Mouse (Mus musculus): ENCODE data around the gene Clasp2. TPM values are rescaled to one million over a fixed set of nuclear protein-coding genes. Genes with fewer than 3 reads are reported as not detected.
"Not testable (repeated sequence)": the region's sequence is repeated elsewhere in the genome, so short reads cannot be mapped to it uniquely, and the experiment has no call there.

The Clasp2 gene
- polyA plus RNA-seq, 2 experiments: 18.7 to 21.4 TPM

- Histone ChIP-seq H3K9me3 (ENCODE audit: control insufficient read depth, low read length) (no peaks in the 10 kb centered on the region), H3K36me3 (ENCODE audit: control insufficient read depth, insufficient read depth, low read length) (no peaks in the 10 kb centered on the region), H3K27ac (replicated peaks; ENCODE audit: low read depth, low read length) (0 out of 2 replicates have a peak overlapping the region, but pooled peaks have one; percentile 89)
These were observed 32.7 kb upstream of the Clasp2 start for GRCm38 (mm10) chr9:113708361-113709280.

DNA sequence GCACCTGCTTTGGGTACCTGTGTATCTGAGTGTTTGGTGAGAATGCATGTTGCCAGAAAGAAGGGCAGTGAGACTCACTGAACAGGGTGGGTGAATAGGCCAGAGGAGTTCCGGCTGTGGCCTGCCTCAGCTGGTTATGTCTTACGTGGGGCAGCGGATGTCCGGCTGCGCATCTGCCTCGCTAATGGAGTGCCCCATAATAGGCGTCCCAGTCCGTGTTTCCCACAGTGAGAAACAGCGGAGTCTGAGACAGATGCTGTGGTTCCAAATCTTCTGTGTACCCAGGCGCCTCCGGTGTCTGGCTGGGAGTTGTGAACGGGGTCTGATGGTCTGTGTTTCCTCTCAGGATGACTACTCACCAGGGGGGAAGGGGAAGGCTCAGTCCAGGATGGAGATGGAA lies 30.4 kb upstream of the Clasp2 start:
- Histone ChIP-seq H3K27ac (replicated peaks; ENCODE audit: low read depth, low read length) (no peak overlapping the region), H3K27me3 (ENCODE audit: control insufficient read depth, insufficient read depth, low read length) (no peaks in the 10 kb centered on the region), H3K9me3 (ENCODE audit: control insufficient read depth, low read length) (no peaks in the 10 kb centered on the region), H3K4me1 (ENCODE audit: control insufficient read depth, insufficient read depth, low read length) (peaks cover 13% of the 10 kb centered on the region), H3K4me3 (replicated peaks; ENCODE audit: low read length) (no peak overlapping the region), H3K36me3 (ENCODE audit: control insufficient read depth, insufficient read depth, low read length) (no peaks in the 10 kb centered on the region), H3K4me2 (replicated peaks; ENCODE audit: low read depth, low read length, severe bottlenecking) (no peak overlapping the region), H3K9ac (ENCODE audit: low read depth, low read length, severe bottlenecking) (no peak overlapping the region)
- TF ChIP-seq POLR2A (IDR thresholded peaks at IDR 0.05; ENCODE audit: borderline replicate concordance, extremely low read depth, insufficient read depth, insufficient read length): no peak
- no peak for DNase-seq (ENCODE audit: low spot score)
- ATAC-seq (ENCODE audit: low FRiP score, low read depth): no peak
- WGBS: 82% methylated on average over 12 of the region's 12 CpGs

More at GRCm38 (mm10) chr9:113708361-113709280, 32.7 kb upstream of the Clasp2 start:
- Histone ChIP-seq H3K4me3 (replicated peaks; ENCODE audit: low read length) (peak overlapping the region; percentile 97), H3K4me2 (replicated peaks; ENCODE audit: low read depth, low read length, severe bottlenecking) (peak overlapping the region; percentile 57), H3K27me3 (ENCODE audit: control insufficient read depth, insufficient read depth, low read length) (no peaks in the 10 kb centered on the region), H3K4me1 (ENCODE audit: control insufficient read depth, insufficient read depth, low read length) (peaks cover 18% of the 10 kb centered on the region), H3K9ac (ENCODE audit: low read depth, low read length, severe bottlenecking) (peak overlapping the region; percentile 96)
- TF ChIP-seq POLR2A (IDR thresholded peaks at IDR 0.05; ENCODE audit: borderline replicate concordance, extremely low read depth, insufficient read depth, insufficient read length): no peak
- no peak for DNase-seq (ENCODE audit: low spot score)
- WGBS: 55% methylated on average over 19 of the region's 19 CpGs
- ATAC-seq (ENCODE audit: low FRiP score, low read depth): no peak; the same call in 1 of the 2 replicates

DNA sequence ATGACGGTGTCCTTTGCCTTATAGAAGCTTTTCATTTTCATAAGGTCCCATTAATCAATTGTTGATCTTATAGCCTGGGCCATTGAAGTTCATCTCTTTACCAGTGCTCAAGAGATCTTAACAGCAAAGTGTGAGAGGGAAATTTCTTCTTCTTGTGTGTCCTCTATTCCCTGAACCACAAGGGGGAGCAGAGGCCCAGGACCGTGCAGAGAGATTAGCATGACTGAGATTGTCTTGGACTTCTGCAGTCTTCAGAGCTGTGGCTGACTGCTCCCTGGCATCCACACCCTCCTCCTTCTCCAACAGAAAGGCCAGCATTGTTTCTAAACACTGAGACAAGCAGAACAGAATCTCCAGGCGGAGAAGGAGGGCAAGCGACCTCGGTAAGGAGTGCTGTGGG lies 22.2 kb upstream of the Clasp2 start:
- no peak for TF ChIP-seq POLR2A (IDR thresholded peaks at IDR 0.05; ENCODE audit: borderline replicate concordance, extremely low read depth, insufficient read depth, insufficient read length)
- DNase-seq (ENCODE audit: low spot score) (no peak), ATAC-seq (ENCODE audit: low FRiP score, low read depth) (no peak)

DNA sequence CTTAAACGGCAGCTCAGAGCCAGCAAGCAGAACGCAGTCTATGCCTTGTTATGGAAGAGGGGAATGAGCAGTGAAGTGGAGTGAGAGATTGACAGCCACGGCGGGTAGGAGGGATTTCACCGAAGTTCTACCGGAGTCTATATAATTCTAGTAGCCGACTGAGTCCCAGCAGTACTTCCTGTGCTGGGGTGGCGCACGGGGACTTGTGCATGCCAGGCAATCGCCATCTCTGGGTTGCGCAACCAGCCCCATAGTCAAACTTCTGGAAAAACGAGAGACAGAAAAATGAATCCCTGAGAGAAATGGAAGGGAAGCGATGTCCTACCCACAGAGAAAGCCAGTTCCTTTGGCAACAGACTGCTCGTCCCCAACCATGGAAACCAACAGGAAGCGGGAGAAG lies 16.6 kb upstream of the Clasp2 start:
- Histone ChIP-seq H3K36me3 (ENCODE audit: control insufficient read depth, insufficient read depth, low read length) (no peaks in the 10 kb centered on the region), H3K27me3 (ENCODE audit: control insufficient read depth, insufficient read depth, low read length) (no peaks in the 10 kb centered on the region), H3K4me3 (replicated peaks; ENCODE audit: low read length) (no peak overlapping the region), H3K4me2 (replicated peaks; ENCODE audit: low read depth, low read length, severe bottlenecking) (no peak overlapping the region), H3K9me3 (ENCODE audit: control insufficient read depth, low read length) (no peaks in the 10 kb centered on the region), H3K4me1 (ENCODE audit: control insufficient read depth, insufficient read depth, low read length) (no peaks in the 10 kb centered on the region), H3K9ac (ENCODE audit: low read depth, low read length, severe bottlenecking) (no peak overlapping the region), H3K27ac (replicated peaks; ENCODE audit: low read depth, low read length) (no peak overlapping the region)
- ATAC-seq (ENCODE audit: low FRiP score, low read depth) (no peak), DNase-seq (ENCODE audit: low spot score) (no peak)
- 83% methylated on average over 15 of the region's 15 CpGs for WGBS
- TF ChIP-seq POLR2A (IDR thresholded peaks at IDR 0.05; ENCODE audit: borderline replicate concordance, extremely low read depth, insufficient read depth, insufficient read length): no peak

More for the DNA sequence above, 22.2 kb upstream of the Clasp2 start:
- no peak overlapping the region for H3K4me3 ChIP-seq (replicated peaks; ENCODE audit: low read length)
- WGBS: 43% methylated on average over 5 of the region's 5 CpGs
- no peak overlapping the region for H3K27ac ChIP-seq (replicated peaks; ENCODE audit: low read depth, low read length)
- no peak overlapping the region for H3K4me2 ChIP-seq (replicated peaks; ENCODE audit: low read depth, low read length, severe bottlenecking)
- H3K4me1 ChIP-seq (ENCODE audit: control insufficient read depth, insufficient read depth, low read length): no peaks in the 10 kb centered on the region
- no peak overlapping the region for H3K9ac ChIP-seq (ENCODE audit: low read depth, low read length, severe bottlenecking)
- no peaks in the 10 kb centered on the region for H3K36me3 ChIP-seq (ENCODE audit: control insufficient read depth, insufficient read depth, low read length)
- no peaks in the 10 kb centered on the region for H3K27me3 ChIP-seq (ENCODE audit: control insufficient read depth, insufficient read depth, low read length)
- H3K9me3 ChIP-seq (ENCODE audit: control insufficient read depth, low read length): no peaks in the 10 kb centered on the region

- H3K27ac ChIP-seq (replicated peaks; ENCODE audit: low read depth, low read length); DNase-seq (ENCODE audit: low spot score); H3K9me3 ChIP-seq (ENCODE audit: control insufficient read depth, low read length); H3K4me3 ChIP-seq (replicated peaks; ENCODE audit: low read length); H3K9ac ChIP-seq (ENCODE audit: low read depth, low read length, severe bottlenecking); H3K4me2 ChIP-seq (replicated peaks; ENCODE audit: low read depth, low read length, severe bottlenecking); H3K36me3 ChIP-seq (ENCODE audit: control insufficient read depth, insufficient read depth, low read length); ATAC-seq (ENCODE audit: low FRiP score, low read depth); H3K27me3 ChIP-seq (ENCODE audit: control insufficient read depth, insufficient read depth, low read length); H3K4me1 ChIP-seq (ENCODE audit: control insufficient read depth, insufficient read depth, low read length): not testable (repeated sequence)
- 83% methylated on average over 5 of the region's 5 CpGs for WGBS
These were observed 15.7 kb upstream of the Clasp2 start for GRCm38 (mm10) chr9:113725609-113726008.

Measured in limb, embryonic 14.5 days (tissue).